ENCODE assay signal across 10 mouse cellular contexts in genomic region chr1:92790628-92791027, GRCm38 (mm10). TPM values are rescaled to one million over a fixed set of nuclear protein-coding genes. Genes with fewer than 3 reads are reported as not detected.
A peak's percentile ranks its signal among the peaks of the same experiment; 100 is the strongest.
DNase-seq lines count a peak whose midpoint lies in the region; ATAC-seq lines count a peak whose summit lies in the region.
"Had no signal": no experiment of that assay in that cellular context is flagged by ENCODE, and none has a peak within 500 bp of the region (broad histone marks: within the 10 kb centered on the region; RNA-seq: fewer than 3 reads in every experiment).

No protein-coding gene starts in this region.

- peak overlapping the region; percentile 36; the same call in 1 of the 2 replicates for H3K4me2 ChIP-seq in heart, embryonic 15.5 days
- peak overlapping the region; percentile 29 for H3K4me2 ChIP-seq in embryonic facial prominence, embryonic 11.5 days (ENCODE audit: low read depth, low read length)
- peak overlapping the region; percentile 19; the same call in 1 of the 2 replicates for H3K4me2 ChIP-seq in hindbrain, embryonic 11.5 days (replicated peaks; ENCODE audit: low read depth, low read length)
- peak overlapping the region; percentile 32 for H3K4me2 ChIP-seq in midbrain, embryonic 12.5 days (replicated peaks)

- peaks cover 4% of the 10 kb centered on the region; the same call in 1 of the 2 replicates for H3K27me3 ChIP-seq in heart, embryonic 15.5 days
- no peaks in the 10 kb centered on the region; the same call in 1 of the 2 replicates for H3K27me3 ChIP-seq in embryonic facial prominence, embryonic 11.5 days (ENCODE audit: control insufficient read depth, insufficient read depth, low read length)
- no peaks in the 10 kb centered on the region for H3K27me3 ChIP-seq in hindbrain, embryonic 11.5 days (ENCODE audit: control insufficient read depth, insufficient read depth, low read length)
- H3K27me3 ChIP-seq in midbrain, embryonic 12.5 days, result peaks cover 5% of the 10 kb centered on the region; the same call in 1 of the 2 replicates

- WGBS in heart, embryonic 15.5 days, result 44% methylated on average over 7 of the region's 7 CpGs
- 15% methylated on average over 7 of the region's 7 CpGs for WGBS in embryonic facial prominence, embryonic 11.5 days
- 25% methylated on average over 7 of the region's 7 CpGs for WGBS in hindbrain, embryonic 11.5 days
- WGBS in midbrain, embryonic 12.5 days, result 29% methylated on average over 7 of the region's 7 CpGs

- H3K36me3 ChIP-seq in heart, embryonic 15.5 days, result no peaks in the 10 kb centered on the region
- no peaks in the 10 kb centered on the region for H3K36me3 ChIP-seq in embryonic facial prominence, embryonic 11.5 days (replicated peaks; ENCODE audit: control insufficient read depth, insufficient read depth, low read depth, low read length)
- no peaks in the 10 kb centered on the region for H3K36me3 ChIP-seq in hindbrain, embryonic 11.5 days (ENCODE audit: control insufficient read depth, insufficient read depth, low read length)
- H3K36me3 ChIP-seq in midbrain, embryonic 12.5 days, result no peaks in the 10 kb centered on the region

- H3K9ac ChIP-seq in heart, embryonic 15.5 days, result no peak overlapping the region
- peak overlapping the region; percentile 54 for H3K9ac ChIP-seq in embryonic facial prominence, embryonic 11.5 days (replicated peaks; ENCODE audit: low read length)
- 0 out of 2 replicates have a peak overlapping the region, but pooled peaks have one; percentile 37 for H3K9ac ChIP-seq in hindbrain, embryonic 11.5 days (ENCODE audit: low read depth, low read length)
- H3K9ac ChIP-seq in midbrain, embryonic 12.5 days (replicated peaks), result peak overlapping the region; percentile 11; the same call in 1 of the 2 replicates

- ATAC-seq in heart, embryonic 15.5 days (replicated peaks; ENCODE audit: insufficient number of reproducible peaks, insufficient read depth, low FRiP score, low read depth), result no peak
- peak; percentile 2; the same call in 1 of the 2 replicates for ATAC-seq in embryonic facial prominence, embryonic 11.5 days (replicated peaks; ENCODE audit: insufficient number of reproducible peaks, low FRiP score, low TSS enrichment, low read depth)
- ATAC-seq in hindbrain, embryonic 11.5 days (ENCODE audit: low FRiP score), result peak; percentile 13; the same call in 1 of the 2 replicates
- no peak for ATAC-seq in midbrain, embryonic 12.5 days (ENCODE audit: low FRiP score, low read depth)
- ATAC-seq in activated CD4-positive, CD25-positive, alpha-beta regulatory T cell, adult 4 months, result no peak
- ATAC-seq in megakaryocyte, adult 5-6 weeks (ENCODE audit: poor library complexity, severe bottlenecking), result no peak

- H3K4me3 ChIP-seq in heart, embryonic 15.5 days, result no peak overlapping the region
- no peak overlapping the region for H3K4me3 ChIP-seq in embryonic facial prominence, embryonic 11.5 days (ENCODE audit: low read depth, low read length)
- no peak overlapping the region for H3K4me3 ChIP-seq in hindbrain, embryonic 11.5 days (ENCODE audit: low read depth, low read length)
- H3K4me3 ChIP-seq in midbrain, embryonic 12.5 days, result no peak overlapping the region
- H3K4me3 ChIP-seq: left cerebral cortex, adult 2 months had no signal

- no peak overlapping the region for H3K27ac ChIP-seq in heart, embryonic 15.5 days
- peak overlapping the region; percentile 86 for H3K27ac ChIP-seq in embryonic facial prominence, embryonic 11.5 days (replicated peaks; ENCODE audit: low read depth, low read length)
- H3K27ac ChIP-seq in hindbrain, embryonic 11.5 days (ENCODE audit: low read depth, low read length), result no peak overlapping the region
- H3K27ac ChIP-seq in midbrain, embryonic 12.5 days (replicated peaks), result no peak overlapping the region; the same call in 1 of the 2 replicates
- H3K27ac ChIP-seq: left cerebral cortex, adult 2 months; macrophage had no signal

- no peaks in the 10 kb centered on the region for H3K9me3 ChIP-seq in heart, embryonic 15.5 days (replicated peaks)
- no peaks in the 10 kb centered on the region for H3K9me3 ChIP-seq in embryonic facial prominence, embryonic 11.5 days (replicated peaks; ENCODE audit: control insufficient read depth, low read length)
- no peaks in the 10 kb centered on the region for H3K9me3 ChIP-seq in hindbrain, embryonic 11.5 days (ENCODE audit: control insufficient read depth, low read length)
- no peaks in the 10 kb centered on the region for H3K9me3 ChIP-seq in midbrain, embryonic 12.5 days

- H3K4me1 ChIP-seq in heart, embryonic 15.5 days (replicated peaks), result peaks cover 34% of the 10 kb centered on the region
- H3K4me1 ChIP-seq in embryonic facial prominence, embryonic 11.5 days (ENCODE audit: control insufficient read depth, insufficient read depth, low read length), result no peaks in the 10 kb centered on the region
- H3K4me1 ChIP-seq in hindbrain, embryonic 11.5 days (replicated peaks; ENCODE audit: control insufficient read depth, insufficient read depth, low read length), result 0 out of 2 replicates have a peak, but pooled peaks cover 6% of the 10 kb centered on the region
- peaks cover 22% of the 10 kb centered on the region for H3K4me1 ChIP-seq in midbrain, embryonic 12.5 days

- DNase-seq in heart, adult 9 months (ENCODE audit: low spot score in 2 of 2), result no peak
- DNase-seq in embryonic facial prominence, embryonic 11.5 days (ENCODE audit: low spot score), result no peak
- DNase-seq in hindbrain, embryonic 11.5 days (ENCODE audit: low spot score), result no peak
- no peak for DNase-seq in right cerebral cortex, adult 2 months (ENCODE audit: low spot score in 2 of 2)

RNA-seq across cellular contexts. Expression of gene Gpc1, which starts 40.8 kb away (rescaled TPM):
- polyA plus RNA-seq in heart, embryonic 15.5 days (2015; fragmentation: Nextera tagmentation; extraction: Ambion mirVana), result 61.3 and 71.4 TPM in 2 replicates
- polyA plus RNA-seq in embryonic facial prominence, embryonic 11.5 days (2014; fragmentation: Nextera tagmentation; extraction: Ambion mirVana), result 37.7 and 41.9 TPM in 2 replicates
- polyA plus RNA-seq in hindbrain, embryonic 11.5 days (2014; fragmentation: Nextera tagmentation; extraction: Ambion mirVana), result 31.1 and 35.9 TPM in 2 replicates
- polyA plus RNA-seq in midbrain, embryonic 12.5 days (2016; fragmentation: Nextera tagmentation; extraction: Ambion mirVana), result 82.4 and 89.5 TPM in 2 replicates
- polyA plus RNA-seq in activated CD4-positive, CD25-positive, alpha-beta regulatory T cell, adult 4 months (2017; shearing (Covaris generic)), result 1 to 10 TPM; 1.6 to 2.2 TPM
- total RNA-seq in megakaryocyte, adult 5-6 weeks (2015), result 13.7 and 17.2 TPM in 2 replicates
- 19.9 and 20.4 TPM in 2 replicates for total RNA-seq in megakaryocyte, adult 5-6 weeks (2017)

Comparison
In these comparisons a context has a peak if more than half of its experiments do, and no peak if none do; other contexts are left out.
1. ATAC-seq: peak in embryonic facial prominence, embryonic 11.5 days (single experiment) and hindbrain, embryonic 11.5 days (single experiment); none in heart, embryonic 15.5 days (single experiment), midbrain, embryonic 12.5 days (single experiment), activated CD4-positive, CD25-positive, alpha-beta regulatory T cell, adult 4 months (single experiment) and megakaryocyte, adult 5-6 weeks (single experiment).
2. RNA of gene Gpc1, which starts 40.8 kb away (polyA plus RNA-seq): 82.4 to 89.5 TPM in midbrain, embryonic 12.5 days, 61.3 to 71.4 TPM in heart, embryonic 15.5 days, 37.7 to 41.9 TPM in embryonic facial prominence, embryonic 11.5 days and 31.1 to 35.9 TPM in hindbrain, embryonic 11.5 days; 1.6 to 2.2 TPM in activated CD4-positive, CD25-positive, alpha-beta regulatory T cell, adult 4 months; every median in the first group is over 10 times any median in the second.
3. Peak in every context shown above with its lines, with median percentiles within 50 percentile points of each other: H3K4me2 ChIP-seq.